Mouse (Mus musculus) heart, postnatal 25 days (tissue): ENCODE measurements at regions not wholly inside any gene's neighbourhood (a gene's known extent, or its start where the extent isn't known, plus 50 kb on each side); places are given as distances from the start of the nearest gene placed in this dataset.

Experiments used
- DNase-seq: peaks from one replicate; pipeline ENCODE4 v3.0.0; 2022; ENCODE audit warnings: low spot score
- intact Hi-C: fragments of 180-260 bp; cut with DNase I; formaldehyde crosslinking; loops from one replicate; pipeline ENCODE4 v1.15.1; 2025

DNA sequence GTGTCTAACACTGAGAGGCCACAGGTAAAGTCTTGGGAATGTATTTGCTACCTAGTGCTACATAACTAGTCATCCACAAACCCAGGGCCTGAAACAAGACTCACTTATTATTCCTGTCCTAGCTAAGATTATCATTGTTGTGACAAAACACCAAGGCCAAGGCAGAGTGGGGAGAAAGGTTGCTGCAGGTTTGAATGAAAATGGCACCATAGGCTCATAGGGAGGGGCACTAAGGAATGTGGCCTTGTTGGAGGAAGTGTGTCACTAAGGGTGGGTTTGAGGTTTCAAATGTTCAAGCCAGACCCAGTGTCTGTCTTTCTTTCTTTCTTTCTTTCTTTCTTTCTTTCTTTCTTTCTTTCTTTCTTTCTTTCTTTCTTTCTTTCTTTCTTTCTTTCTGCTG is 174.9 kb upstream of the Ctnnb1 start:
- intact Hi-C loops, result no loop called here
- no peak for DNase-seq

- intact Hi-C loops, result no loop called here
- DNase-seq, result no peak
Measured at GRCm38 (mm10) chr9:120755486-120755885, 173.5 kb upstream of the Ctnnb1 start.

GRCm38 (mm10) chr9:120758003-120758402 is 171.0 kb upstream of the Ctnnb1 start:
- DNase-seq, result no peak
- intact Hi-C loops, result no loop called here

DNA sequence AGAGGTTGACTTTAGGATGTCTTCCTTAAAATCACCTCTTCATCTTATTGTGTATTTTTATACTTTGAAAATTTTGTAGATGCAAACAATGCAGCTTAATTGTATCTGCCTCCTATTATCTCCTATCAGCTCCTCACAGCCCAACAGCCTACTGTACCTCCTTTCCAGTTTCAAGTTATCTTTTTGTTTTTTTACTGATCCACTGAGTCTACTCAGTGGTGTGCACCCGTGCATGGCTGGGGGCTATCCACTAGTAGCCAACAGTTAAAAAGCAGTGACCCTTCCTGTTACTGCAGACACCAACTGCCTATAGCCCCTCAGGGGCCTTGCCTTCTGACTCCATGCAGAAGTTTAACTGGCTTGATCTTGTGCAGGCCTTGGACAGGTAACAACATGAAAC is 170.4 kb upstream of the Ctnnb1 start:
- intact Hi-C loops, result no loop called here

GRCm38 (mm10) chr9:120759771-120760170 is 169.2 kb upstream of the Ctnnb1 start:
- intact Hi-C loops, result no loop called here
- no peak for DNase-seq

More for the DNA sequence above, 170.4 kb upstream of the Ctnnb1 start:
- DNase-seq, result no peak

DNA sequence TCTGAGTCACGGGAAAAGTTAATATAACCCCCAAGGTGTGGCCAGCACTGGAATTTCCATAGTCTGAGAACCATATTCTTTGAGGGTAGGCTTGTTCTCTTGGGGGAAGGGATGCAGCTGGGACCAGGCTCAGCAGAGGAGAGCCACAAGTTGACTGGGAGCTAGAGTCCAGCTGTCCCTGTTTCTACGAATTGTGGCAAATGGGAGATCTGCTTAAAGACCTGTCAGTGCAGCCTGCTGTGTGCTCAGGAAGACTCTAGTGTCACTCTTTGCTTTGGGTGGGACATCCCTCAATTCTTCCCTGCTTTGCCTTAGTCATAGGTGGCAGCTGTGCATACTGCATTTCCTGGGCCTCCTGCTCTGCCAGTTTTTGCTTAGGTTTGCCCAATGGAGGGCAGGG is 165.2 kb upstream of the Ctnnb1 start:
- intact Hi-C loops, result no loop called here
- no peak for DNase-seq

- intact Hi-C loops, result no loop called here
- no peak for DNase-seq
Measured at GRCm38 (mm10) chr9:120764663-120765062, 164.4 kb upstream of the Ctnnb1 start.

GRCm38 (mm10) chr9:120765292-120765691 is 163.7 kb upstream of the Ctnnb1 start:
- intact Hi-C loops, result no loop called here
- DNase-seq, result no peak

DNA sequence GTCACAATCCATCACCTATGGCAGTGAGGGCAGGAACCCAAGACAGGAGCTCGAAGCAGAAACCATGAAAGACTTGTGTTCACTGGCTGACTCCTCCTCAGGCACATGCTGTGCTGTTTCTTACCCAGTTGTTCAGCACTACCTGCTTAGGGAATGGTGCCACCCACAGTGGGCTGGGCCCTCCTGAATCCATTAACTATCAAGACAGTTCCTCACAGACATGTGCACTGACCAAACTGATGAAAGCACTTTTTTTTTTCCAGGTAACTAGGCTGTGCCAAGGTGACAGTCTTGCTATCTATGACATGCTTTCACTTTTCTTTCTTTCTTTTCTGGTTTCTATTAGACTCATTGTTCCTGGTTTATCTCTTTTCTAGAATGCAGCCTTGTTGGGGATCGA is 162.1 kb upstream of the Ctnnb1 start:
- DNase-seq, result no peak
- intact Hi-C loops, result no loop called here

DNA sequence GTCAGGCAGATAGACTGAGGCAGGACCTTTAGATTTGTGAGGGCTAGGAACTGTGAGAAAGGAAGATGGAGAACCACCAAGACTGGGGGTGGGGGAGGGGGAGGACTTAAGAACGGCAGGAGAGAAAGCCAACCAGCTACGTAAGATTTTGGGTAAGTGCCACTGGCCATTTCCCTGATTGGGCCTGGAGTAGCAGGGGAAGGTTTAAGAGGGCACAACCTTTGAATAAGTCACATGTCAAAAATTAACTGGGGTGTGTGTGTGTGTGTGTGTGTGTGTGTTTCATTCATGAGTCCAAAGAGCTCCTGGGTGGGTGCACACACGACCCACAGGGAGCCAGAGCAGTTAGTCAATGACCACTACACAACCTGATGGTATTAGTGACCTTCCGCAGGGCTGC is 161.6 kb upstream of the Ctnnb1 start:
- intact Hi-C loops, result no loop called here
- no peak for DNase-seq

GRCm38 (mm10) chr9:120769056-120769455 is 160.0 kb upstream of the Ctnnb1 start:
- no peak for DNase-seq
- intact Hi-C loops, result no loop called here

DNA sequence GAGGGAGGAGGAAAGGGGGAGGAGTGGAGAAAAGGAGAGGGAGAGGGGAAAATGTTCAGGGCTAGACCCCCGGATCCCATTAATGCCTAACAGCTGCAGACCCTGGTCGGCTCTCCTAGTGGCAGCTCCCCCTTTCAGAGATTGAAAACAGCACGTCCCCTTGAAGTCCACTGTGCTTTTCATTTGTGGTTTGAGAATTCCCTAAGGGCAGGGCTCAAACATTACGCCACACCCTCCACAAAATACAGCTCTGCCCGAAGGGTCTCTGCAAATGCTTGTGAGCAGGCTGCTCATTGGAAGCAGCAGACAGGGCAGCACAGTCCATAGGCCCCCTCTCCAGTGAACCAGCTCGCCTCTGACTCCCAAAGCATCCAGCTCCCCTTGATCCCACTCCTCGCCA is 159.3 kb upstream of the Ctnnb1 start:
- no peak for DNase-seq
- intact Hi-C loops, result no loop called here

DNA sequence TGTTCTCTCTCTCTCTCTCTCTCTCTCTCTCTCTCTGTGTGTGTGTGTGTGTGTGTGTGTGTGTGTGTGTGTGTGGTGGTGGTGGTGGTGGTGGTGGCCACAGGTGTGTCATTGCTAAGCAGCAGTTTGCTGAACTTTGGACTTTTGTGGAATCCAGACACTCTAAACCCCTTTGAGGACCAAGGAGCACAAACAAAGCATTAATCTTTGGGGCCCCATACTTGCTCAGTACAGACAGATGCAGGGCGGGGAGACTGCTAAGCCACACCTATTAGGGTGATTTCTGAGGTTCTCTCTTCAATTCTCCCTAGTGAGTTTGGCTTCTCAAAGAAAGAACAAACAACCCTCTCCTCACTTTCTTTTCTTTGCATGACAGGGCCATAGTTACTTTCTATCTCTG is 158.1 kb upstream of the Ctnnb1 start:
- DNase-seq, result no peak
- intact Hi-C loops, result no loop called here

- intact Hi-C loops, result loop anchor here (1.0 kb wide), 1 partner anchor 169 kb away; no protein-coding TSS in a partner anchor
- no peak for DNase-seq
Measured at GRCm38 (mm10) chr9:120771896-120772530, 157.0 kb upstream of the Ctnnb1 start.

GRCm38 (mm10) chr9:120774251-120774650 is 154.8 kb upstream of the Ctnnb1 start:
- DNase-seq, result no peak
- intact Hi-C loops, result loop anchor here (2.0 kb wide), 2 partner anchors 35 to 161 kb away; no protein-coding TSS in a partner anchor

DNA sequence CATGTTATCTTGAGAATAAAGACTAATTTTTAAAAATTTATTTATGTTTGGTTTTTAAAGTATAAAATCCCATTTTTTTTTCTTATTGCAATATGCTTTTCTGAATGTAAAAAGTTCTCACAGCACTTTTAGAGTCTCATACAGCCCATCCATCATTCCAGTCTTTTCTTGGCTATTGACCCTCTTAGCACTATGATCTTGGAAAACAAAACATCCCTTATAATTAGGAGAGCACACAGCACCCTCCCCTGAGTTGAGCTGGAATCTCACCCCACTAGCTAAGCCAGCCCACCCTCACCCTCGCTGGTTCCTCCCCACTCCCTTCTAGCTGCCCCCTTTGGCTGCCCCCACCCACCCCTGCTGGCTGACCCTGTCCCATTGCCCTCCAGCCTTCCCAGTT is 154.2 kb upstream of the Ctnnb1 start:
- DNase-seq, result no peak
- intact Hi-C loops, result loop anchor here (2.0 to 5.0 kb wide), 5 partner anchors 36 to 160 kb away; no protein-coding TSS in a partner anchor

GRCm38 (mm10) chr9:120775721-120776120 is 153.3 kb upstream of the Ctnnb1 start:
- DNase-seq, result no peak
- intact Hi-C loops, result loop anchor here (2.0 to 5.0 kb wide), 6 partner anchors 37 to 173 kb away; no protein-coding TSS in a partner anchor

GRCm38 (mm10) chr9:120776456-120777001 is 152.5 kb upstream of the Ctnnb1 start:
- intact Hi-C loops, result loop anchor here (2.0 to 5.0 kb wide), 4 partner anchors 91 to 174 kb away; no protein-coding TSS in a partner anchor
- peak; percentile 24 for DNase-seq

DNA sequence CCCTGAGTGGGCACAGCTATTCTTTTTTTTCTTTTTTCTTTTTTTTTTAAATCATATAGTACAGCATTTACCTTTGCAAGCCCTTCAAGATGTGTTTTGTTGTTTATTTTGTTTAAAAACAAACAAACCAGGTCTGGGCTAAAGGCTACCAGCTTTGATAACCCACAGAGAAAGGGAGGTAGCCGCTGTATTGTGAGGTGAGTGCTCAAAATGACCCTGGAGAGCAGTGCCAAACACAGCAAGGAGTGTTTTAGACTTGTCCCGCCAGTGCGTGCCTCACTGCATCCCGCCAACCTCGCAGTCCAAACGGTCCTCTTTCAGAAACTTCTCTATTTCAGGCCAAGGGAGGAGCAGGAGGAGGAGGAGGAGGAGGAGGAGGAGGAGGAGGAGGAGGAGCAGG is 152.0 kb upstream of the Ctnnb1 start:
- intact Hi-C loops, result loop anchor here (2.0 to 5.0 kb wide), 4 partner anchors 90 to 174 kb away; no protein-coding TSS in a partner anchor
- DNase-seq, result no peak

- DNase-seq, result peak; percentile 44
Measured at GRCm38 (mm10) chr9:120777501-120777900, 151.5 kb upstream of the Ctnnb1 start.

GRCm38 (mm10) chr9:120778423-120778822 is 150.6 kb upstream of the Ctnnb1 start:
- intact Hi-C loops, result loop anchor here (2.0 to 5.0 kb wide), 5 partner anchors 72 to 139 kb away; no protein-coding TSS in a partner anchor
- peak; percentile 53 for DNase-seq

More at GRCm38 (mm10) chr9:120777501-120777900, 151.5 kb upstream of the Ctnnb1 start:
- intact Hi-C loops, result loop anchor here (2.0 to 5.0 kb wide), 4 partner anchors 90 to 175 kb away; no protein-coding TSS in a partner anchor
